Mouse (Mus musculus) midbrain, embryonic 16.5 days (tissue): Measurements from ENCODE around the gene Gmeb2. TPM values are rescaled to one million over a fixed set of nuclear protein-coding genes. Genes with fewer than 3 reads are reported as not detected.
A peak's percentile ranks its signal among the peaks of the same experiment; 100 is the strongest.
"Not testable (repeated sequence)": the region's sequence is repeated elsewhere in the genome, so short reads cannot be mapped to it uniquely, and the experiment has no call there.

Experiments
- ATAC-seq: fragments of 200-750 bp; cut with Nextera tagmentation; 2 replicates; pipeline ENCODE4 v1.8.0; 2017; ENCODE audit warnings: moderate TSS enrichment
- H3K27ac ChIP-seq: fragments of 300-500 bp; sonication (generic); 2 replicates; pipeline ENCODE4 v1.5.1; 2014; ENCODE audit warnings: mild to moderate bottlenecking, low read length, mixed read lengths
- H3K27me3 ChIP-seq: fragments of 300-500 bp; sonication (generic); 2 replicates; pipeline ENCODE4 v1.6.1; 2014; ENCODE audit warnings: low read depth, low read length, mixed read lengths; ENCODE audit not compliant: control insufficient read depth, insufficient read depth
- H3K36me3 ChIP-seq: fragments of 300-500 bp; sonication (generic); 2 replicates; pipeline ENCODE4 v1.6.1; 2014; ENCODE audit warnings: mild to moderate bottlenecking, low read length, moderate library complexity, mixed read lengths; ENCODE audit not compliant: control insufficient read depth, insufficient read depth
- H3K4me1 ChIP-seq: fragments of 300-500 bp; sonication (generic); 2 replicates; pipeline ENCODE4 v1.6.1; 2014; ENCODE audit warnings: mild to moderate bottlenecking, low read length, mixed read lengths; ENCODE audit not compliant: control insufficient read depth, insufficient read depth
- H3K4me2 ChIP-seq: fragments of 300-500 bp; sonication (generic); 2 replicates; pipeline ENCODE4 v1.6.1; 2014; ENCODE audit warnings: mild to moderate bottlenecking, low read length, mixed read lengths
- H3K4me3 ChIP-seq: fragments of 300-500 bp; sonication (generic); 2 replicates; pipeline ENCODE4 v1.5.1; 2014; ENCODE audit warnings: low read depth, mild to moderate bottlenecking, low read length, moderate library complexity, mixed read lengths
- H3K9ac ChIP-seq: fragments of 300-500 bp; sonication (generic); 2 replicates; pipeline ENCODE4 v1.6.1; 2014; ENCODE audit warnings: low read depth, low read length, mixed read lengths
- H3K9me3 ChIP-seq: fragments of 300-500 bp; sonication (generic); replicated peaks from 2 replicates; pipeline ENCODE4 v1.6.1; 2014; ENCODE audit warnings: mild to moderate bottlenecking, low read length, mixed read lengths; ENCODE audit not compliant: control insufficient read depth, poor library complexity, severe bottlenecking
- whole genome bisulfite sequencing: fragments of 180-500 bp; shearing (Covaris S2); extraction: QIAGEN DNeasy Blood & Tissue Kit; methylation state at CpG from one replicate; pipeline ENCODE4 v1.1.7; 2014; 5-methylcytosine and 5-hydroxymethylcytosine counted together
- polyA plus RNA-seq: library from polyadenylated mRNA; unstranded; fragments of >200 nt; fragmentation: Nextera tagmentation; extraction: Ambion mirVana; gene quantifications from 2 replicates; pipeline ENCODE4 v1.2.1, GENCODE M21; 2015

The Gmeb2 gene
- polyA plus RNA-seq, result 16.3 and 17.6 TPM in 2 replicates

GRCm38 (mm10) chr2:181287958-181288350, at the start of gene Gmeb2:
TSS of gene Gmeb2 (minus strand) at chr2:181288035.
- H3K9me3 ChIP-seq, H3K36me3 ChIP-seq, H3K27me3 ChIP-seq: not testable (repeated sequence)
- ATAC-seq, result peak; percentile 95
- Histone ChIP-seq H3K27ac (peak within 1 kb of the TSS; percentile 89), H3K9ac (peak within 1 kb of the TSS; percentile 74), H3K4me2 (peak within 1 kb of the TSS; percentile 65), H3K4me3 (peak within 1 kb of the TSS; percentile 44), H3K4me1 (peaks cover 22% of the 10 kb centered on the region)
- 0% methylated on average over 23 of the region's 38 CpGs for WGBS

- WGBS, result 58% methylated on average over 3 of the region's 3 CpGs
- Histone ChIP-seq H3K4me3 (no peak overlapping the region), H3K4me2 (no peak overlapping the region), H3K9me3 (no peaks in the 10 kb centered on the region), H3K4me1 (no peaks in the 10 kb centered on the region), H3K27ac (no peak overlapping the region), H3K36me3 (peaks cover 6% of the 10 kb centered on the region), H3K27me3 (no peaks in the 10 kb centered on the region), H3K9ac (no peak overlapping the region)
- no peak for ATAC-seq
Measured at GRCm38 (mm10) chr2:181334023-181334422, 46.2 kb upstream of the Gmeb2 start.

GRCm38 (mm10) chr2:181332542-181332941, 44.7 kb upstream of the Gmeb2 start:
- Histone ChIP-seq H3K36me3 (peaks cover 6% of the 10 kb centered on the region), H3K4me3 (no peak overlapping the region)

GRCm38 (mm10) chr2:181326098-181326497, 38.3 kb upstream of the Gmeb2 start:
- no peaks in the 10 kb centered on the region for H3K9me3 ChIP-seq
- WGBS, result 91% methylated on average over 2 of the region's 2 CpGs
- peaks cover 24% of the 10 kb centered on the region for H3K36me3 ChIP-seq
- no peak overlapping the region for H3K9ac ChIP-seq
- H3K4me1 ChIP-seq, result no peaks in the 10 kb centered on the region
- no peak for ATAC-seq
- no peaks in the 10 kb centered on the region for H3K27me3 ChIP-seq
- H3K4me2 ChIP-seq, result no peak overlapping the region
- H3K4me3 ChIP-seq, result no peak overlapping the region
- no peak overlapping the region for H3K27ac ChIP-seq

More at GRCm38 (mm10) chr2:181332542-181332941, 44.7 kb upstream of the Gmeb2 start:
- Histone ChIP-seq H3K4me1 (no peaks in the 10 kb centered on the region), H3K9me3 (no peaks in the 10 kb centered on the region), H3K27ac (no peak overlapping the region), H3K4me2 (no peak overlapping the region), H3K9ac (no peak overlapping the region), H3K27me3 (no peaks in the 10 kb centered on the region)
- no peak for ATAC-seq

- no peak overlapping the region for H3K9ac ChIP-seq
- peaks cover 17% of the 10 kb centered on the region for H3K36me3 ChIP-seq
- H3K27ac ChIP-seq, result no peak overlapping the region
- WGBS, result 79% methylated on average over 5 of the region's 5 CpGs
- H3K4me2 ChIP-seq, result no peak overlapping the region
- H3K4me1 ChIP-seq, result peaks cover 9% of the 10 kb centered on the region
- H3K9me3 ChIP-seq, result no peaks in the 10 kb centered on the region
- H3K4me3 ChIP-seq, result no peak overlapping the region
- no peaks in the 10 kb centered on the region for H3K27me3 ChIP-seq
- no peak for ATAC-seq
Measured at GRCm38 (mm10) chr2:181322136-181322535, 34.3 kb upstream of the Gmeb2 start.

GRCm38 (mm10) chr2:181320103-181320499, 32.3 kb upstream of the Gmeb2 start:
- peak overlapping the region; percentile 77; the same call in 1 of the 2 replicates for H3K27ac ChIP-seq
- peaks cover 9% of the 10 kb centered on the region for H3K4me1 ChIP-seq
- H3K36me3 ChIP-seq, result peaks cover 13% of the 10 kb centered on the region
- H3K9ac ChIP-seq, result peak overlapping the region; percentile 65
- no peaks in the 10 kb centered on the region for H3K9me3 ChIP-seq
- no peak; the same call in 1 of the 2 replicates for ATAC-seq
- H3K27me3 ChIP-seq, result peaks cover 3% of the 10 kb centered on the region; the same call in 1 of the 2 replicates
- peak overlapping the region; percentile 73 for H3K4me2 ChIP-seq
- 13% methylated on average over 7 of the region's 7 CpGs for WGBS
- peak overlapping the region; percentile 53 for H3K4me3 ChIP-seq

- Histone ChIP-seq H3K27ac (peak within 1 kb of the TSS; percentile 77), H3K4me3 (peak within 1 kb of the TSS; percentile 53), H3K4me1 (peaks cover 14% of the 10 kb centered on the region), H3K9me3 (no peaks in the 10 kb centered on the region), H3K4me2 (peak within 1 kb of the TSS; percentile 73), H3K36me3 (peaks cover 13% of the 10 kb centered on the region), H3K27me3 (peaks cover 3% of the 10 kb centered on the region; the same call in 1 of the 2 replicates), H3K9ac (peak within 1 kb of the TSS; percentile 65)
- WGBS, result 5% methylated on average over 40 of the region's 40 CpGs
- peak; percentile 91 for ATAC-seq
Measured at GRCm38 (mm10) chr2:181319248-181320102, 31.6 kb upstream of the Gmeb2 start, which contains the start of gene Rtel1. TSS of gene Rtel1 (plus strand) at chr2:181319739.

GRCm38 (mm10) chr2:181314080-181314810, 26.4 kb upstream of the Gmeb2 start, which contains the start of gene Stmn3:
TSS of gene Stmn3 (minus strand) at chr2:181314500.
- peak; percentile 90 for ATAC-seq

More at GRCm38 (mm10) chr2:181314080-181314810, 26.4 kb upstream of the Gmeb2 start, which contains the start of gene Stmn3:
- WGBS, result under 1% methylated on average over 20 of the region's 23 CpGs
- Histone ChIP-seq H3K9ac (peak within 1 kb of the TSS; percentile 91), H3K9me3 (no peaks in the 10 kb centered on the region), H3K4me1 (peaks cover 27% of the 10 kb centered on the region), H3K27ac (peak within 1 kb of the TSS; percentile 96), H3K4me2 (peak within 1 kb of the TSS; percentile 96), H3K4me3 (peak within 1 kb of the TSS; percentile 74), H3K36me3 (no peaks in the 10 kb centered on the region), H3K27me3 (peaks cover 3% of the 10 kb centered on the region; the same call in 1 of the 2 replicates)
